Mouse (Mus musculus): ENCODE results near the gene Kifc5b.

DNA sequence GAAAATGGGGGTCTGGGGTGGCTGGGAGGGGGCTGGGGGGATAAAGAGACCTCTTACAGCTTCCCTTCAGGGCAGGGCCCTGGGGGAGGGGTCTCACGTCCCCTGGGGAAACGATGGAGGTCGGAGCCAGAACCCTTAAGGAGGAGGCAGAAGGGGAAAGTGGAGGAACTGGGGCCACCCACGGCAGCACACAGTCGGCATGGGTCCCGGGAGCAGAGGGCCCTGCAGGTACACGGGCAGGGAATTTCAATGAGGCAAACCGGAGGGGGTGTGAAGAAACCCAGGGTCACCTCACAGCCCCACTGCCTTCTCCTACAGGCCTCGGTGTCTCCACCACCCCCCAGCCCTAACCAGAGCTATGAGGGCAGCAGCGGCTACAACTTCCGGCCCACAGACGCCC is 19.6 kb downstream of the Kifc5b start:
- TF ChIP-seq POLR2A (IDR thresholded peaks at IDR 0.05; ENCODE audit: low read depth, low read length) (no peak), CTCF (IDR thresholded peaks at IDR 0.05; ENCODE audit: extremely low read depth, insufficient read length, insufficient replicate concordance, low read depth, low read length) (no peak)

Measured in small intestine, adult 2 months (tissue).